Mouse (Mus musculus): ENCODE results near the gene Eif4e1b. TPM values are rescaled to one million over a fixed set of nuclear protein-coding genes. Genes with fewer than 3 reads are reported as not detected.
A peak's percentile ranks its signal among the peaks of the same experiment; 100 is the strongest.

Gene Eif4e1b
- polyA plus RNA-seq, 1 experiment from 2014 or later: not detected

- Histone ChIP-seq H3K4me2 (ENCODE audit: low read length) (no peak overlapping the region), H3K4me3 (ENCODE audit: low read depth, low read length) (no peak overlapping the region), H3K27ac (ENCODE audit: low read length) (no peak overlapping the region), H3K9me3 (replicated peaks; ENCODE audit: control insufficient read depth, low read length, poor library complexity, severe bottlenecking) (no peaks in the 10 kb centered on the region), H3K36me3 (ENCODE audit: control insufficient read depth, insufficient read depth, low read length) (no peaks in the 10 kb centered on the region), H3K27me3 (ENCODE audit: control insufficient read depth, insufficient read depth, low read depth, low read length) (no peaks in the 10 kb centered on the region), H3K4me1 (ENCODE audit: control insufficient read depth, insufficient read depth, low read length) (peaks cover 11% of the 10 kb centered on the region; the same call in 1 of the 2 replicates), H3K9ac (ENCODE audit: low read depth, low read length) (no peak overlapping the region)
- no peak for ATAC-seq
- 81% methylated on average over 2 of the region's 2 CpGs for WGBS
These were observed 38.1 kb downstream of the Eif4e1b start for GRCm38 (mm10) chr13:54821931-54822330.

- Histone ChIP-seq H3K4me1 (ENCODE audit: control insufficient read depth, insufficient read depth, low read length) (peaks cover 3% of the 10 kb centered on the region; the same call in 1 of the 2 replicates), H3K9me3 (replicated peaks; ENCODE audit: control insufficient read depth, low read length, poor library complexity, severe bottlenecking) (no peaks in the 10 kb centered on the region), H3K27ac (ENCODE audit: low read length) (no peak overlapping the region), H3K27me3 (ENCODE audit: control insufficient read depth, insufficient read depth, low read depth, low read length) (no peaks in the 10 kb centered on the region), H3K4me3 (ENCODE audit: low read depth, low read length) (no peak overlapping the region), H3K4me2 (ENCODE audit: low read length) (no peak overlapping the region), H3K36me3 (ENCODE audit: control insufficient read depth, insufficient read depth, low read length) (no peaks in the 10 kb centered on the region), H3K9ac (ENCODE audit: low read depth, low read length) (no peak overlapping the region)
- WGBS: 16% methylated on average over 25 of the region's 25 CpGs
- ATAC-seq: peak; percentile 70
These were observed 40.5 kb downstream of the Eif4e1b start for GRCm38 (mm10) chr13:54824111-54824931.

GRCm38 (mm10) chr13:54827992-54828391 lies 44.2 kb downstream of the Eif4e1b start:
- H3K27ac ChIP-seq (ENCODE audit: low read length): no peak overlapping the region
- H3K27me3 ChIP-seq (ENCODE audit: control insufficient read depth, insufficient read depth, low read depth, low read length): no peaks in the 10 kb centered on the region
- H3K36me3 ChIP-seq (ENCODE audit: control insufficient read depth, insufficient read depth, low read length): no peaks in the 10 kb centered on the region
- no peak overlapping the region for H3K4me2 ChIP-seq (ENCODE audit: low read length)
- peaks cover 8% of the 10 kb centered on the region; the same call in 1 of the 2 replicates for H3K4me1 ChIP-seq (ENCODE audit: control insufficient read depth, insufficient read depth, low read length)
- H3K9ac ChIP-seq (ENCODE audit: low read depth, low read length): no peak overlapping the region
- ATAC-seq: no peak
- H3K9me3 ChIP-seq (replicated peaks; ENCODE audit: control insufficient read depth, low read length, poor library complexity, severe bottlenecking): no peaks in the 10 kb centered on the region
- WGBS: 71% methylated on average over 7 of the region's 7 CpGs
- H3K4me3 ChIP-seq (ENCODE audit: low read depth, low read length): no peak overlapping the region

- H3K27me3 ChIP-seq (ENCODE audit: control insufficient read depth, insufficient read depth, low read depth, low read length): no peaks in the 10 kb centered on the region
- no peaks in the 10 kb centered on the region for H3K9me3 ChIP-seq (replicated peaks; ENCODE audit: control insufficient read depth, low read length, poor library complexity, severe bottlenecking)
- no peak for ATAC-seq
- no peaks in the 10 kb centered on the region for H3K36me3 ChIP-seq (ENCODE audit: control insufficient read depth, insufficient read depth, low read length)
- no peak overlapping the region for H3K4me2 ChIP-seq (ENCODE audit: low read length)
- H3K27ac ChIP-seq (ENCODE audit: low read length): no peak overlapping the region
- peaks cover 8% of the 10 kb centered on the region; the same call in 1 of the 2 replicates for H3K4me1 ChIP-seq (ENCODE audit: control insufficient read depth, insufficient read depth, low read length)
- WGBS: 65% methylated on average over 6 of the region's 6 CpGs
- H3K9ac ChIP-seq (ENCODE audit: low read depth, low read length): no peak overlapping the region
- no peak overlapping the region for H3K4me3 ChIP-seq (ENCODE audit: low read depth, low read length)
These were observed 44.7 kb downstream of the Eif4e1b start for GRCm38 (mm10) chr13:54828508-54828907.

GRCm38 (mm10) chr13:54829450-54829849 lies 45.7 kb downstream of the Eif4e1b start:
- no peak overlapping the region for H3K4me3 ChIP-seq (ENCODE audit: low read depth, low read length)
- peak overlapping the region; percentile 6 for H3K4me2 ChIP-seq (ENCODE audit: low read length)
- H3K9me3 ChIP-seq (replicated peaks; ENCODE audit: control insufficient read depth, low read length, poor library complexity, severe bottlenecking): no peaks in the 10 kb centered on the region
- peaks cover 6% of the 10 kb centered on the region; the same call in 1 of the 2 replicates for H3K4me1 ChIP-seq (ENCODE audit: control insufficient read depth, insufficient read depth, low read length)
- H3K9ac ChIP-seq (ENCODE audit: low read depth, low read length): no peak overlapping the region
- H3K27ac ChIP-seq (ENCODE audit: low read length): no peak overlapping the region
- H3K27me3 ChIP-seq (ENCODE audit: control insufficient read depth, insufficient read depth, low read depth, low read length): no peaks in the 10 kb centered on the region
- no peak for ATAC-seq
- WGBS: 2% methylated on average over 13 of the region's 13 CpGs
- H3K36me3 ChIP-seq (ENCODE audit: control insufficient read depth, insufficient read depth, low read length): no peaks in the 10 kb centered on the region

- Histone ChIP-seq H3K9ac (ENCODE audit: low read depth, low read length) (no peak overlapping the region), H3K36me3 (ENCODE audit: control insufficient read depth, insufficient read depth, low read length) (no peaks in the 10 kb centered on the region), H3K27me3 (ENCODE audit: control insufficient read depth, insufficient read depth, low read depth, low read length) (no peaks in the 10 kb centered on the region), H3K9me3 (replicated peaks; ENCODE audit: control insufficient read depth, low read length, poor library complexity, severe bottlenecking) (no peaks in the 10 kb centered on the region), H3K27ac (ENCODE audit: low read length) (no peak overlapping the region), H3K4me3 (ENCODE audit: low read depth, low read length) (no peak overlapping the region), H3K4me1 (ENCODE audit: control insufficient read depth, insufficient read depth, low read length) (peaks cover 8% of the 10 kb centered on the region), H3K4me2 (ENCODE audit: low read length) (no peak overlapping the region)
- no peak for ATAC-seq
- WGBS: 78% methylated on average over 14 of the region's 14 CpGs
These were observed 52.7 kb downstream of the Eif4e1b start for GRCm38 (mm10) chr13:54836351-54837030.

GRCm38 (mm10) chr13:54837061-54837460 lies 53.3 kb downstream of the Eif4e1b start:
- 65% methylated on average over 5 of the region's 5 CpGs for WGBS

GRCm38 (mm10) chr13:54837471-54837889 lies 53.7 kb downstream of the Eif4e1b start:
- no peaks in the 10 kb centered on the region for H3K27me3 ChIP-seq (ENCODE audit: control insufficient read depth, insufficient read depth, low read depth, low read length)
- H3K9ac ChIP-seq (ENCODE audit: low read depth, low read length): 0 out of 2 replicates have a peak overlapping the region, but pooled peaks have one; percentile 31
- no peak overlapping the region for H3K27ac ChIP-seq (ENCODE audit: low read length)
- peak; percentile 28; the same call in 1 of the 2 replicates for ATAC-seq
- H3K4me3 ChIP-seq (ENCODE audit: low read depth, low read length): no peak overlapping the region
- no peak overlapping the region for H3K4me2 ChIP-seq (ENCODE audit: low read length)
- no peaks in the 10 kb centered on the region for H3K9me3 ChIP-seq (replicated peaks; ENCODE audit: control insufficient read depth, low read length, poor library complexity, severe bottlenecking)
- H3K36me3 ChIP-seq (ENCODE audit: control insufficient read depth, insufficient read depth, low read length): no peaks in the 10 kb centered on the region
- H3K4me1 ChIP-seq (ENCODE audit: control insufficient read depth, insufficient read depth, low read length): peaks cover 8% of the 10 kb centered on the region
- 17% methylated on average over 9 of the region's 9 CpGs for WGBS

More at GRCm38 (mm10) chr13:54837061-54837460, 53.3 kb downstream of the Eif4e1b start:
- Histone ChIP-seq H3K36me3 (ENCODE audit: control insufficient read depth, insufficient read depth, low read length) (no peaks in the 10 kb centered on the region), H3K4me1 (ENCODE audit: control insufficient read depth, insufficient read depth, low read length) (peaks cover 8% of the 10 kb centered on the region), H3K9ac (ENCODE audit: low read depth, low read length) (no peak overlapping the region), H3K9me3 (replicated peaks; ENCODE audit: control insufficient read depth, low read length, poor library complexity, severe bottlenecking) (no peaks in the 10 kb centered on the region), H3K27ac (ENCODE audit: low read length) (no peak overlapping the region), H3K4me2 (ENCODE audit: low read length) (no peak overlapping the region), H3K27me3 (ENCODE audit: control insufficient read depth, insufficient read depth, low read depth, low read length) (no peaks in the 10 kb centered on the region), H3K4me3 (ENCODE audit: low read depth, low read length) (no peak overlapping the region)
- no peak for ATAC-seq

Measured in midbrain, embryonic 16.5 days (tissue).